Mouse (Mus musculus): ENCODE measurements around the gene Shroom4. TPM values are rescaled to one million over a fixed set of nuclear protein-coding genes. Genes with fewer than 3 reads are reported as not detected.
A peak's percentile ranks its signal among the peaks of the same experiment; 100 is the strongest.
"Not testable (repeated sequence)": the region's sequence is repeated elsewhere in the genome, so short reads cannot be mapped to it uniquely, and the experiment has no call there.

Shroom4 gene
- polyA plus RNA-seq, 1 experiment: 3.7 TPM

DNA sequence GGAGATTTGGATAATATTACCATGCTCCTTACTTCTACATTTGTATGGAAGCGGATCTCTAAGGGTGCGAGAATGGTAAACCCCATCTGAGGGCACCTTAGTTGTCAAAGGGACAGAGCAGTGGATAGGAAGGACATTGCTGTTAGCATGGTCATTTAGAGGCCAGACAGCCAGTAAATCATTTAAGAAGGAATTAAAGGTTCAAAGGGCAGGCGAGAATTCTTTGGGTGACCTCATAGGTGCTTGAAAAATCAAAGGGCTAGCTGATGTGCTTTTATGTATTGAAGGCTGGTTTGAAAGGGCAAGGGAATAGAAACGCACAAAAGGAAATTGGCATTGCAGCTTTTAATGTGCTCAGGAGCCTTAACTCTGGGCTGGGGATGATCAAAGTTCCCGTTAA, 16.3 kb downstream of the Shroom4 start:
- no peak for DNase-seq (ENCODE audit: low read depth)
- no peak for TF ChIP-seq CTCF (IDR thresholded peaks at IDR 0.05; ENCODE audit: borderline replicate concordance, extremely low read depth, insufficient read depth, insufficient read length)
- no peak for TF ChIP-seq POLR2A (IDR thresholded peaks at IDR 0.05; ENCODE audit: borderline replicate concordance, extremely low read depth, insufficient read depth, insufficient read length, poor library complexity, severe bottlenecking)

DNA sequence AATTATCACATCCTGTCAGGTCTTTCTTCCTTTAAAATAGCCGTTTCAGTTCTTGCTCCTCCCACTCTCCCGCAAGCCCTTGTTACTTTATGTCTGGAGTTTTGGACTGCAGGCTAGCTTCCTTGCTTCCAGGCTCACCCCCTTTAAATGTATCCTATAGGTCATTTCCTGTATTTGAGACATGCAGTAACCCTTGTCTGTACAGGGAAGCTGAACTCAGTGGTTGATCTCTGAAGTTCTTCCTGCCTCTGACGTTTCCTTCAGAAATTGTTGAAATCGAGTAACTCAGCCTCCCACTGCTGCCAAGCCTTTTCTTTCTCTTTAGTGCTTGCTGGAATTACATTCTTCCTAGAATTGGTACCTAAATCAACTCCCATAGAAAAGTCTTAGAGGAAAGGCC, 18.5 kb downstream of the Shroom4 start:
- TF ChIP-seq CTCF (IDR thresholded peaks at IDR 0.05; ENCODE audit: borderline replicate concordance, extremely low read depth, insufficient read depth, insufficient read length) (no peak), POLR2A (IDR thresholded peaks at IDR 0.05; ENCODE audit: borderline replicate concordance, extremely low read depth, insufficient read depth, insufficient read length, poor library complexity, severe bottlenecking) (no peak)
- no peak for DNase-seq (ENCODE audit: low read depth)

DNA sequence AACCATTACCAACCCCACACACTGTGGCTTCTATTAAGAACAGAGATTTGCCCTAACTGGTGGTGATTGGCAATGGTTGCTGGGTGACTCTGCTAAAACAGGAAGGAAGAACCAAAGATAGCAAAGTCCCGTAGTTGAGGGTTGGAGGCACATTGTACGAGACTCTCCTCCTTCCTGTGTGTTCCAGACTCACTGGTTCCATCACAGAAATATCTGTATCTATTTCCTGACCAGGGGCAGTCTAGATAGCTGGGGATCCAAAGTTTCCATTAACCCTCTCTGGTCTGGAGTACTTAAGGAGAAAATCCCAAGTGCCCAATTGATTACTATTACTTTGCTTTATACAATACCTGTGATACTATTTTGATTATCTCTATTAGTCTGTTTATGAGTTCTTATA, 35.6 kb downstream of the Shroom4 start:
- TF ChIP-seq POLR2A (IDR thresholded peaks at IDR 0.05; ENCODE audit: borderline replicate concordance, extremely low read depth, insufficient read depth, insufficient read length, poor library complexity, severe bottlenecking) (no peak), CTCF (IDR thresholded peaks at IDR 0.05; ENCODE audit: borderline replicate concordance, extremely low read depth, insufficient read depth, insufficient read length) (no peak)
- no peak for DNase-seq (ENCODE audit: low read depth)

DNA sequence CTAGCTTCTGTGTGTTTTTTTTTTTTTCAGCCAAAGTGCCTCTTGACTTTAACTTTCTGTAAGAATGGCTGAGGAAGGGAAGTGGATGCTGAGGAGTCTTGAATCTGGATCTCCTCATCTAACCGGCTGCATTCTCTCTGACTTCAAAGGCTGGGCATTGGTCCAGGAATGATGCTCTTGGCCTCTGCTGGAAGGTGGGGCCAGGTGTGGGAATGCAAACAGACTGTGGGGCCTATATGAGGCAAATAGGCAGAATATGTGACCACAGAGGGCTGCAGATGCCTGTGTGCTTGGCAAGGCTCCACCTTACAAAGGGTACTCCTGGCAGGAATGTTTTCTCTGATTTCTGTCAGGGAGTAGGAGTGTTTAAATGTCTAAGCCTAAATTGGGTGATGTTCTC, 46.8 kb downstream of the Shroom4 start:
- DNase-seq (ENCODE audit: low read depth): peak; percentile 14
- no peak for TF ChIP-seq CTCF (IDR thresholded peaks at IDR 0.05; ENCODE audit: borderline replicate concordance, extremely low read depth, insufficient read depth, insufficient read length)
- no peak for TF ChIP-seq POLR2A (IDR thresholded peaks at IDR 0.05; ENCODE audit: borderline replicate concordance, extremely low read depth, insufficient read depth, insufficient read length, poor library complexity, severe bottlenecking)

DNA sequence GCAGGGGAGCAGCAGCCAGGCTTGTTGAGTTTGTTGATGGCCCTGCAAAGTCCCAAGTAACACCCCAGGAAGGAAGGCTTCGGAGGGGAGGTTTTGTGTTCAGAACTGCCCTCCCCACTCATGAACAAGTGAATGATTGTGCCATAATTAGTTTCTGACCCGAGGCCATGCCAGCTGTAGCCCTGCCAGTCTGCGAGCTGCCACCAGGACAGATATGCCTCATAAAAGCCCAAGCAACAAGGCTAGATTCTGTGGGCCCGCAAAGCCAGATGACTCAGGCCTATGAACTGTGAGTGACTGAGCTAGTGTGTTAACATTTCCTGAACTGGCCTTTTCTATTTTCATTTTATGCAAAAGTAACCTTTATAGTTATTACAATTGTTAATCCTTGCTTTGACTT, 48.3 kb downstream of the Shroom4 start:
- TF ChIP-seq POLR2A (IDR thresholded peaks at IDR 0.05; ENCODE audit: borderline replicate concordance, extremely low read depth, insufficient read depth, insufficient read length, poor library complexity, severe bottlenecking) (no peak), CTCF (IDR thresholded peaks at IDR 0.05; ENCODE audit: borderline replicate concordance, extremely low read depth, insufficient read depth, insufficient read length) (no peak)
- peak; percentile 65 for DNase-seq (ENCODE audit: low read depth)

DNA sequence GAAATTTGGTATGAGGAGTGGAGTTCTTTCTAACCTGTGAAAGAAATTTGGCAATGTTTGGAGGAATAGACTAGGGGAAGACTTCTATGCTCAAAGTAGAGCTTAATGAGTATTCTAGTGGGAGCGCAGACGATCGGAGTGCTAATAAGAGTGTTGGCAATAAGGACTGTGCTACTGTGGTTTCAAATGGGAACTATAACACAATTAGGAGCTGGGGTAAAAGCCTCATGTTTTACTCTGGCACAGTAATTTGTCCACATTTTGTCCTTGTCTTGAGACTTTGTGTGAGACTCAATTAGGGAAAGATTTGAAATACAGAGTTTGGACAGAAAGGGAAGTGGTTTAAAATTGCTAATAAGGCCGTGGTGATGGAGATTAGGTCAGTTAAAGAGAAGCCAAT, 53.6 kb downstream of the Shroom4 start:
- peak; percentile 80 for DNase-seq (ENCODE audit: low read depth)
- TF ChIP-seq CTCF (IDR thresholded peaks at IDR 0.05; ENCODE audit: borderline replicate concordance, extremely low read depth, insufficient read depth, insufficient read length) (no peak), POLR2A (IDR thresholded peaks at IDR 0.05; ENCODE audit: borderline replicate concordance, extremely low read depth, insufficient read depth, insufficient read length, poor library complexity, severe bottlenecking) (no peak)

DNA sequence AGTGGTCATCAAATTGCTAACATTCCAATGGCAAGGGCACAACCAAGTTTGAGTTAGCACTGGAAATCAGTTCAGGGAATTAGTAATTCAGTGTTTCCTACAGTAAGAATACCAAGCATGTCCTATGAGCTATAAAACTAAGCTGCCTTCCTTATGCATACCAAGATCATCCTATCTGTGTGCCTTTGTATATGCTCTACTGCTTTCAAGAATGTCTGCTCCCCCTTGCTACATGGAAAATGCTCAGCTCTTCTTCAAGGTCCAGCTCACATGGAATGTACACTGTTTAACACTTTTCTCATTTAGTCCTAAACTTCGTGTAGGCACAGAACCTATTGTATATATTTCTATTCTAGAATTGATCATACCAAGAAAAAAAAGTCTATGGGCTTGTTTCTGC, 69.6 kb downstream of the Shroom4 start:
- not testable (repeated sequence) for DNase-seq (ENCODE audit: low read depth)

DNA sequence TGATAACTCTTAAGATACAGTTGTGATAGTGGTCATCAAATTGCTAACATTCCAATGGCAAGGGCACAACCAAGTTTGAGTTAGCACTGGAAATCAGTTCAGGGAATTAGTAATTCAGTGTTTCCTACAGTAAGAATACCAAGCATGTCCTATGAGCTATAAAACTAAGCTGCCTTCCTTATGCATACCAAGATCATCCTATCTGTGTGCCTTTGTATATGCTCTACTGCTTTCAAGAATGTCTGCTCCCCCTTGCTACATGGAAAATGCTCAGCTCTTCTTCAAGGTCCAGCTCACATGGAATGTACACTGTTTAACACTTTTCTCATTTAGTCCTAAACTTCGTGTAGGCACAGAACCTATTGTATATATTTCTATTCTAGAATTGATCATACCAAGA, 72.9 kb downstream of the Shroom4 start:
- DNase-seq (ENCODE audit: low read depth): not testable (repeated sequence)

DNA sequence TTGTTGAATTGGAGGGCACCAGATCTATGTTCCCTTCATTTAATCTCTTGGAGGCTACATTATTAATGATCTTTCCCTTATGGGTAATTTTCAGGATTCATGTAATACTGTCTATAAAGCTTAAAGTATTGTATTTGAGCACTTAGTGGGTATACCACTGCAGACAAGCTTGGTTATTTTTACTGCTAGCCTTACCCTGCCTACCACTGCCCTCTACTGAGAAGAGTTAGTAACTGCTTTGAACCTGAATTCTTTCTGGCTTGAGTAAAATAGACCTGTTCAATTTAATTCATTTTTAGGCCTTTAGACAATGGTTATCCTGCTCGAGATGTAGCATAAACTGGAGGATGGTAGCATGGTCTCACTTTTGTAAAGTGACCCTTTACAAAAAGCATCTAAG, 75.5 kb downstream of the Shroom4 start:
- TF ChIP-seq CTCF (IDR thresholded peaks at IDR 0.05; ENCODE audit: borderline replicate concordance, extremely low read depth, insufficient read depth, insufficient read length) (peak; percentile 28; the same call in 1 of the 2 replicates), POLR2A (IDR thresholded peaks at IDR 0.05; ENCODE audit: borderline replicate concordance, extremely low read depth, insufficient read depth, insufficient read length, poor library complexity, severe bottlenecking) (no peak)
- DNase-seq (ENCODE audit: low read depth): peak; percentile 39

DNA sequence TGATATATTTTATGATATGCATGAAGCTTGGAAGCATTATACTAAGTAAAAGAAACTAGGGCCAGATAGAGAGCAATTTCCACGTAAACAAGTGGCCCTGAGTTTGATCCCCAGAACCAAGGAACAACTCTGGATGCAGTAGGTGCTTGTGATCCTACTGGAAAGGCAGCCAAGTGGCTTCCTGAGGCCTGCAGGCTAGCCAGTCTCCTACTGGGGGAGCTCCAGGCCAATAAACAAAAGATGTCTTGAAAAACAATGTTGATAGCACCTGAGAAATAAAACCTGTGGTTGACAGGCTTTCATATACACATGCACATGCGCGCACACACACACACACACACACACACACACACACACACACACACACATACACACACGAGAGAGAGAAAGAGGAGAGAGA, 82.6 kb downstream of the Shroom4 start:
- peak; percentile 9; the same call in 1 of the 2 replicates for TF ChIP-seq CTCF (IDR thresholded peaks at IDR 0.05; ENCODE audit: borderline replicate concordance, extremely low read depth, insufficient read depth, insufficient read length)
- TF ChIP-seq POLR2A (IDR thresholded peaks at IDR 0.05; ENCODE audit: borderline replicate concordance, extremely low read depth, insufficient read depth, insufficient read length, poor library complexity, severe bottlenecking): no peak
- no peak for DNase-seq (ENCODE audit: low read depth)

DNA sequence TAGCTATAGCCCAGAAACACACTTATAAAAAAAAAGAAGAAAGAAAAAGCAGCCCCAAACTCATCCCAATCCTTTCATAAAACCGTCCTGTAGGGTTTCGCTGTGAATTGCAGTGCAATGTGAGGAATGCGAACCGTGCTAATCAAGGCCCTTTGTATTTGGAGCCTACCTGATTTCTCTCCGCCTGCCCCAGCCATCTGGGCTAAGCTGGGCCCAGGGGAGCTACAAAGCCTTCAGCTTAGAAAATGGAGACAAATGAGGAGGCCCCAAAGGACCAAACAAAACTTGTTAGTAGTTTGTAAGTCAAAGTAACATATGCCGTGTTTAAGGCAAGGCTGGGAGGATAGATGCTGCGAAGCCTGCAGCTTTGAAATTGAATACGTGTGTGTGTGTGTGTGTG, 84.2 kb downstream of the Shroom4 start:
- TF ChIP-seq POLR2A (IDR thresholded peaks at IDR 0.05; ENCODE audit: borderline replicate concordance, extremely low read depth, insufficient read depth, insufficient read length, poor library complexity, severe bottlenecking) (no peak), CTCF (IDR thresholded peaks at IDR 0.05; ENCODE audit: borderline replicate concordance, extremely low read depth, insufficient read depth, insufficient read length) (no peak)
- DNase-seq (ENCODE audit: low read depth): peak; percentile 54

DNA sequence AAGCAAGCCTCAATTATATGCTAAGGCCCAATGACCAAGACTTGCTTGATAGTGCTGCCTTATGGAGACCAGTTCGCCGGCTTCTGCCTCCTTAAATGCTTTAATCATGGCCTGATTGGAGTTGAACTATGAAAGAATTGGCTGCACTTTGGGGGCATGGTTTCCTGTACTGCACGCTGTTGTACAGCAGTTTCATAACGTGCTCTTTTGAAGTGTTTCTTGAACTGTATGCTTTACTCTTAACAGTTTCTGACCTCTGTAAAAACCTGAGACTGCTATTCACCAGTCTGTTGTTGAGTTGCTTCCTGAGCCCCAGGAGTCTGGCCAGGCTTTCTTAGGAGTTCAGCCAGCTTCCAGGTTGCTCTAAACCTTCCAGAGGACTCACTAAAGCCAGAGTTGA, 90.8 kb downstream of the Shroom4 start:
- TF ChIP-seq CTCF (IDR thresholded peaks at IDR 0.05; ENCODE audit: borderline replicate concordance, extremely low read depth, insufficient read depth, insufficient read length): no peak
- TF ChIP-seq POLR2A (IDR thresholded peaks at IDR 0.05; ENCODE audit: borderline replicate concordance, extremely low read depth, insufficient read depth, insufficient read length, poor library complexity, severe bottlenecking): no peak
- DNase-seq (ENCODE audit: low read depth): no peak

DNA sequence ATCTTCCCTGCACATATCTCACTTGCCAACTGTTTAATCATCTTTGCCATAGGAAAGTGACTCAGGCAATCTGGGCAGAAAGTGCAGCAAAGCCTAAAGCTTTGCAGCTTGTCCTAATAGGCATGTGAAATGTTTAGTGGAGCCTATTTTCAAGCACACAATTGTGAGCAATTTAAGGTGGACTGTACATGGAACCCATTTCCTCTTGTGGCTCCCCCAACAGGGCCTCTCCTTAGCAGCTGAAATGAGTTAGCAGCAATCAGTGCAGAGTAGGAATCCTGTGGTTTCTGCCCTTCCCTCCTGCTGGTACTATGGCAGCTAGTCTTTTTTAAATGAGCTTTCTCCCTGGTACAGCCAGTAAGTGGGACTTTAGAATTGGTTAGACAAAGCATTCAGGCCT, 95.8 kb downstream of the Shroom4 start:
- peak; percentile 42 for DNase-seq (ENCODE audit: low read depth)
- TF ChIP-seq CTCF (IDR thresholded peaks at IDR 0.05; ENCODE audit: borderline replicate concordance, extremely low read depth, insufficient read depth, insufficient read length): no peak
- no peak for TF ChIP-seq POLR2A (IDR thresholded peaks at IDR 0.05; ENCODE audit: borderline replicate concordance, extremely low read depth, insufficient read depth, insufficient read length, poor library complexity, severe bottlenecking)

Measured in brain, embryonic 14.5 days (tissue).